Mouse (Mus musculus): ENCODE results near the gene Olfr284.

Gene Olfr284

DNA sequence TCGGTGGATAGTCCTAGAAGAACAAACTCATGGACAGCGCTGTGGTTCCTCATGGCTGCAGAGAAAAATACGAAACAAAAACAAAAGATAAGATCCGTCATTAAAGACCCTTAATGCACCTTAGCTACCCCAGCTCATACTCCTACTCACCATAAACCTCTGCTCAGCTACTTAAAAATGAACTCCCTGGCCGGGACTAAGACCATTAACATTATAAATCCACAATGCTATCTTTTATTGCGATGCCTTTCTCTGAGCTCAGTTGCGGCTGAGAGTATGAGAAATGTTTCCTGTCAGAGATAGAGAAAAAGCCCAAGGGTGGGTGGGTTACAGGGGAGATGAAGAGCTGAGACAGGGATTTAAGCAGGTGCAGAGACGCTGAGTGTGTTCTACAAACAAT is at the start of gene Olfr284:
TSS of gene Olfr284 (minus strand) at position 101 of the 400 bp plus-strand sequence.
- DNase-seq (ENCODE audit: low read depth, low spot score), result no peak

DNA sequence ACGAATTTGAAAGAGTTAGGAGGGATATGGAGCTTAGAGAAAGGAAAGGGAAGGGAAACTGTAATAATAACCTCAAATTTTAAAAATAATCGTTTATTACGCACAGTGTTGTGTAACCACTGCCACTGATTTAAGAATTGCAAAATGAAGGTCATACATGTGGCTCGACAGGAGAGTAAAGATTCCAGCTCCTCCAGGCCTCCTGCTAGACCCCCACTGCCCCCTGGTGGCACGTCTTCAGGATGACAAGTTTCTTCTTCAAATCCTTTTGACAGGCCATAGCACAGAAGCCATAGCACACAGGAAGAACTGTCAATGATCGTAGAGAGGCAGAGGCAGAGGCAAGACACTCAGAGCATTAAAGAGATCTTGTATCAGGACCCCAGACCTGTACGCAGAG is 49.0 kb upstream of the Olfr284 start:
- peak; percentile 90 for DNase-seq (ENCODE audit: low read depth, low spot score)

- peak; percentile 70 for DNase-seq (ENCODE audit: low read depth, low spot score)
These were observed 46.8 kb upstream of the Olfr284 start for GRCm38 (mm10) chr15:98387621-98388020.

GRCm38 (mm10) chr15:98380846-98381245 is 40.1 kb upstream of the Olfr284 start, which contains the start of gene Olfr283:
Gene Olfr283 (minus strand): TSS chr15:98380946.
- no peak for DNase-seq (ENCODE audit: low read depth, low spot score)

- no peak for DNase-seq (ENCODE audit: low read depth, low spot score)
These were observed 37.4 kb upstream of the Olfr284 start for GRCm38 (mm10) chr15:98378209-98378608.

DNA sequence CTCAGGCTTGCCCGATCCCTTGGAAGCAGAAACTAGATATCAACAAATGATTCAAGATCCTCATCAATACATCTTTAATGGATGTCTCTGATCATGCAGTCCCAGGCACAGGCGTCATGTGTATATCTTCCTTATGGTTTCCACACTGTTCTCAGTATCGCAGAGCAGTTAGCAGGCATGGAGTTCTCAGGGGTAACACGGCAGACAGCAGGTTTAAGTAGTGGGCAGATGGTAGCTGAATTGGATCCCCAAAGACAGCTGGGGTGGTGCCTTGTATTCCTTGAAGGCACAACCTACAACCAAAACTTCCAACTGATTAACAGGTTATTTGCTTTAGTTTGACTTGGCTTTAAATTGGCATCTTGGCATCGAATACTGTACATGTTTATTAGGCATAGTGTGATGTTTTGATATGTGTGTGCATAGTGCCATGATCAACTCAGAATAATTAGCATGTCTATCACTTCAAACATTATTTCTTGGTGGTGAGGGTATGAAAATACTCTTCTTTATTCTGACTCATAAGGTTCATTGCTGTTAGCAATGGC is 23.5 kb downstream of the Olfr284 start, which contains the start of gene Olfr285:
TSS of gene Olfr285 (minus strand) at position 177 of the 548 bp plus-strand sequence.
- no peak for DNase-seq (ENCODE audit: low read depth, low spot score)

DNA sequence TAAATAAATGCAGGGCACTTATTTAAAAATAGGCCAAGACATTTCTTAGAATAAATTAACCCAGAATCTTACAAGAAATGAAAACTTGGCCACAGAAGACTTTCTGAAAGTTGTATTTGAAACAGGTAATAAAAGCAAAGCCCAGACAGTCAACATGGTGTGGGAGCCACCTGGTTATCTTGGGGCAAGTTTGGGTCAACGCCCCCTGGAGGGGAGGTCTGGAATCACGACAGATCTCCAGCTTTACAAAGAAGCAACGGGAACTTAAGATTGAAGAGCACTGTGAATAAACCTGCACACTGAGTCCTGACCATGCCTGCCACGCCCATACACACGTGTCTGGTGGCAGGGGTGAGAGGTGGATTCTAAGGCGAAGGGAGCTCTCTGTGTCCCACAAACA is 25.1 kb downstream of the Olfr284 start:
- DNase-seq (ENCODE audit: low read depth, low spot score), result no peak

DNA sequence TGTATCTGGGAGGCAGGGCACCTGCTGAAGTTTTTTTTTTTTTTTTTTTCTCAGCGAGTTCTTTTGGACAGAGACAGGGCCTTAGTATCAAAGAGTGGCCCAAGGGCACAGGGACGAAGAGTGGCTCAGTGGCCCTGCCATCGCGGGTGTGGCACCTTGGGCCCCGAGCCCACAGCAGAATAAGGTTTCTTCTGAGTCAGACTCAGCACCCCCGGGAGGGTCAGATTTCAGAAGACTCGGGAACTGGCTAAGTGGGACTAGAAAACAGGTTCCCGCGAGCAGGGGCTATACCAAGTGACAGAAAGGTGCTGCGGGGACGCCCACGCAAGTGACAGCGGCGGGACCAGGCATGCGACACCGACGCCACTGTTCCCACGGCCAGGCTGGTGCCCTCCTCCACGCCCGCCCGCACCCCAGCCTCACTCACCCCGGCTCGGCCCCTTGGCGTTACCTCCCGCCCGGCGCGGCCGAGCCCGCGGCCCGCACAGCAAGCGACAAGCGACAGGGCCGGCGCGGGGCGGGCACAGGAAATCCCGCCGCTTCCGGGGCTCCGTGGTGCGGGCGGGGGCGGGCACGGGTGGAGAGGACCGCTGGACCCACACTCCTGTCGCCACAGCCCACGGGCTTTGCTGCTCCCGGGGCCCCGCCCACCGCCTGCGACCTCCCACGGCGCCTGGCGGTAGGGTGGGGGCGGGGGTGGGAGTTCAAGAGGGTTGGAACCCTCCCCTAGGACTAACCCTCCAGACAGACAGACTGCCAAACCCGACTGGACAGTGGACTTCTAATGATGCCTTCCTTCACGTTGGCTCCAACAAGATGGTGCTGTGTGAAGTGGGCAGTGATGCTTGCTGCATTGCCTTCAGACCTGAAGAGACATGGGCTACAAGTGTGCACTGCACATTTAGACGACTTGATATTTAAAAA is 44.9 kb downstream of the Olfr284 start, which contains the start of gene Zfp641:
TSS of gene Zfp641 (minus strand) at position 534 of the 924 bp plus-strand sequence.
- no peak for DNase-seq (ENCODE audit: low read depth, low spot score)

GRCm38 (mm10) chr15:98293651-98294050 is 47.1 kb downstream of the Olfr284 start:
- no peak for DNase-seq (ENCODE audit: low read depth, low spot score)

Data from 3T3-L1 (cell line).